Mouse (Mus musculus) regulatory T cell (primary cell): ENCODE results near the gene Kndc1.

Experiments used
- in situ Hi-C: fragments of 300-600 bp; cut with MboI, MseI; formaldehyde crosslinking; loops from one replicate; pipeline ENCODE4 v1.15.1; 2025; ENCODE audit warnings: high pct_unique_total_duplicates

The Kndc1 gene

GRCm38 (mm10) chr7:139905261-139905660, 10.8 kb downstream of the Kndc1 start:
- in situ Hi-C loops: loop anchor here (10.0 kb wide), 1 partner anchor 880 kb away; the partner anchor contains the start of gene Syce1

- in situ Hi-C loops: loop anchor here (10.0 kb wide), 1 partner anchor 879 kb away; the partner anchor contains the start of gene Syce1
Observed at GRCm38 (mm10) chr7:139905661-139906060, 11.2 kb downstream of the Kndc1 start.

GRCm38 (mm10) chr7:139908176-139908575, 13.7 kb downstream of the Kndc1 start:
- in situ Hi-C loops: loop anchor here (10.0 kb wide), 1 partner anchor 877 kb away; the partner anchor contains the start of gene Syce1

- in situ Hi-C loops: loop anchor here (10.0 kb wide), 1 partner anchor 875 kb away; the partner anchor contains the start of gene Syce1
Observed at GRCm38 (mm10) chr7:139909469-139909868, 15.0 kb downstream of the Kndc1 start.

- in situ Hi-C loops: loop anchor here (5.0 kb wide), 1 partner anchor 82 kb away; the partner anchor contains the start of gene Adam8
Observed at GRCm38 (mm10) chr7:139910204-139910835, 15.8 kb downstream of the Kndc1 start.

- in situ Hi-C loops: loop anchor here (5.0 kb wide), 1 partner anchor 78 kb away; the partner anchor contains the start of gene Adam8
Observed at GRCm38 (mm10) chr7:139914141-139915047, 19.9 kb downstream of the Kndc1 start.

- in situ Hi-C loops: no loop called here
Observed at GRCm38 (mm10) chr7:139915646-139916257, 21.3 kb downstream of the Kndc1 start.

- in situ Hi-C loops: no loop called here
Observed at GRCm38 (mm10) chr7:139916345-139916744, 21.8 kb downstream of the Kndc1 start.

GRCm38 (mm10) chr7:139918262-139918661, 23.8 kb downstream of the Kndc1 start:
- in situ Hi-C loops: no loop called here

GRCm38 (mm10) chr7:139930732-139931131, 36.2 kb downstream of the Kndc1 start:
- in situ Hi-C loops: no loop called here

GRCm38 (mm10) chr7:139936705-139937104, 42.2 kb downstream of the Kndc1 start:
- in situ Hi-C loops: loop anchor here (5.0 kb wide), 1 partner anchor 61 kb away; no protein-coding TSS in a partner anchor

- in situ Hi-C loops: loop anchor here (5.0 kb wide), 1 partner anchor 60 kb away; no protein-coding TSS in a partner anchor
Observed at GRCm38 (mm10) chr7:139937138-139937537, 42.6 kb downstream of the Kndc1 start.

GRCm38 (mm10) chr7:139937810-139938209, 43.3 kb downstream of the Kndc1 start:
- in situ Hi-C loops: loop anchor here (5.0 kb wide), 1 partner anchor 59 kb away; no protein-coding TSS in a partner anchor

- in situ Hi-C loops: no loop called here
Observed at GRCm38 (mm10) chr7:139940476-139941209, 46.1 kb downstream of the Kndc1 start.

GRCm38 (mm10) chr7:139943674-139944281, 49.3 kb downstream of the Kndc1 start, which contains the start of gene Utf1:
Gene Utf1 (plus strand): TSS chr7:139943789.
- in situ Hi-C loops: no loop called here

GRCm38 (mm10) chr7:139944291-139945240, 50.1 kb downstream of the Kndc1 start:
- in situ Hi-C loops: no loop called here

GRCm38 (mm10) chr7:139945516-139945915, 51.0 kb downstream of the Kndc1 start:
- in situ Hi-C loops: no loop called here

- in situ Hi-C loops: no loop called here
Observed at GRCm38 (mm10) chr7:139946032-139946431, 51.5 kb downstream of the Kndc1 start.

- in situ Hi-C loops: no loop called here
Observed at GRCm38 (mm10) chr7:139949893-139950282, 55.4 kb downstream of the Kndc1 start.
